Mouse (Mus musculus) midbrain, embryonic 12.5 days (tissue): Measurements from ENCODE around the gene 9130023H24Rik. TPM values are rescaled to one million over a fixed set of nuclear protein-coding genes. Genes with fewer than 3 reads are reported as not detected.

Source experiments
- ATAC-seq: fragments of 200-750 bp; cut with Nextera tagmentation; 2 replicates; pipeline ENCODE4 v1.8.0; 2017; ENCODE audit warnings: low read depth, moderate TSS enrichment, moderate library complexity; ENCODE audit not compliant: low FRiP score
- H3K27ac ChIP-seq: fragments of 300-500 bp; sonication (generic); replicated peaks from 2 replicates; pipeline ENCODE4 v1.5.1; 2016; ENCODE audit warnings: mild to moderate bottlenecking
- H3K27me3 ChIP-seq: fragments of 300-500 bp; sonication (generic); 2 replicates; pipeline ENCODE4 v1.6.1; 2016; ENCODE audit warnings: mild to moderate bottlenecking
- H3K36me3 ChIP-seq: fragments of 300-500 bp; sonication (generic); 2 replicates; pipeline ENCODE4 v1.6.1; 2016
- H3K4me1 ChIP-seq: fragments of 300-500 bp; sonication (generic); 2 replicates; pipeline ENCODE4 v1.6.1; 2016
- H3K4me2 ChIP-seq: fragments of 300-500 bp; sonication (generic); replicated peaks from 2 replicates; pipeline ENCODE4 v1.6.1; 2016; ENCODE audit warnings: mild to moderate bottlenecking, moderate library complexity
- H3K4me3 ChIP-seq: fragments of 300-500 bp; sonication (generic); 2 replicates; pipeline ENCODE4 v1.5.1; 2016; ENCODE audit warnings: mild to moderate bottlenecking
- H3K9ac ChIP-seq: fragments of 300-500 bp; sonication (generic); replicated peaks from 2 replicates; pipeline ENCODE4 v1.6.1; 2016; ENCODE audit warnings: mild to moderate bottlenecking, moderate library complexity
- H3K9me3 ChIP-seq: fragments of 300-500 bp; sonication (generic); 2 replicates; pipeline ENCODE4 v1.6.1; 2016; ENCODE audit warnings: mild to moderate bottlenecking
- WGBS: fragments of 180-500 bp; shearing (Covaris S2); methylation state at CpG from one replicate; pipeline ENCODE4 v1.1.7; 2016; 5-methylcytosine and 5-hydroxymethylcytosine counted together
- polyA plus RNA-seq: library from polyadenylated mRNA; unstranded; fragments of >200 nt; fragmentation: Nextera tagmentation; extraction: Ambion mirVana; gene quantifications from 2 replicates; pipeline ENCODE4 v1.2.1, GENCODE M21; 2016

The 9130023H24Rik gene
- polyA plus RNA-seq, 1 experiment from 2014 or later, result 13.2 TPM

- no peaks in the 10 kb centered on the region for H3K27me3 ChIP-seq
- H3K9ac ChIP-seq, result no peak overlapping the region
- no peak overlapping the region for H3K4me2 ChIP-seq
- no peak for ATAC-seq
- no peaks in the 10 kb centered on the region for H3K4me1 ChIP-seq
- H3K4me3 ChIP-seq, result no peak overlapping the region
- H3K36me3 ChIP-seq, result no peaks in the 10 kb centered on the region
- WGBS, result 94% methylated on average over 4 of the region's 4 CpGs
- no peaks in the 10 kb centered on the region for H3K9me3 ChIP-seq
- H3K27ac ChIP-seq, result no peak overlapping the region
Observed at GRCm38 (mm10) chr7:128219952-128220351, 17.9 kb downstream of the 9130023H24Rik start.

- ATAC-seq, result no peak
- 66% methylated on average over 3 of the region's 3 CpGs for WGBS
Observed at GRCm38 (mm10) chr7:128209826-128210225, 28.0 kb downstream of the 9130023H24Rik start.

GRCm38 (mm10) chr7:128208187-128208586, 29.6 kb downstream of the 9130023H24Rik start:
- 4% methylated on average over 4 of the region's 4 CpGs for WGBS
- no peak overlapping the region for H3K9ac ChIP-seq
- H3K36me3 ChIP-seq, result no peaks in the 10 kb centered on the region
- no peak overlapping the region for H3K27ac ChIP-seq
- ATAC-seq, result no peak
- no peaks in the 10 kb centered on the region for H3K27me3 ChIP-seq
- no peaks in the 10 kb centered on the region for H3K4me1 ChIP-seq
- H3K4me2 ChIP-seq, result no peak overlapping the region
- H3K9me3 ChIP-seq, result no peaks in the 10 kb centered on the region
- no peak overlapping the region for H3K4me3 ChIP-seq

More at GRCm38 (mm10) chr7:128209826-128210225, 28.0 kb downstream of the 9130023H24Rik start:
- Histone ChIP-seq H3K27ac (no peak overlapping the region), H3K9ac (no peak overlapping the region), H3K9me3 (no peaks in the 10 kb centered on the region), H3K4me3 (no peak overlapping the region), H3K27me3 (no peaks in the 10 kb centered on the region), H3K36me3 (no peaks in the 10 kb centered on the region), H3K4me2 (no peak overlapping the region), H3K4me1 (no peaks in the 10 kb centered on the region)

GRCm38 (mm10) chr7:128206152-128206551, 31.7 kb downstream of the 9130023H24Rik start, which contains the start of gene Cox6a2:
Gene Cox6a2 (minus strand): TSS chr7:128206387.
- Histone ChIP-seq H3K27me3 (no peaks in the 10 kb centered on the region), H3K36me3 (no peaks in the 10 kb centered on the region), H3K4me1 (no peaks in the 10 kb centered on the region), H3K27ac (no peak within 1 kb of the TSS), H3K9ac (no peak within 1 kb of the TSS), H3K4me3 (no peak within 1 kb of the TSS), H3K9me3 (no peaks in the 10 kb centered on the region), H3K4me2 (no peak within 1 kb of the TSS)
- no peak for ATAC-seq
- WGBS, result 87% methylated on average over 6 of the region's 6 CpGs

- no peak for ATAC-seq
- H3K4me1 ChIP-seq, result no peaks in the 10 kb centered on the region
- H3K4me2 ChIP-seq, result no peak overlapping the region
- H3K9me3 ChIP-seq, result no peaks in the 10 kb centered on the region
- no peaks in the 10 kb centered on the region for H3K36me3 ChIP-seq
- H3K9ac ChIP-seq, result no peak overlapping the region
- no peaks in the 10 kb centered on the region for H3K27me3 ChIP-seq
- no peak overlapping the region for H3K4me3 ChIP-seq
- WGBS, result 85% methylated on average over 18 of the region's 18 CpGs
- H3K27ac ChIP-seq, result no peak overlapping the region
Observed at GRCm38 (mm10) chr7:128205695-128206094, 32.1 kb downstream of the 9130023H24Rik start.

- no peaks in the 10 kb centered on the region for H3K9me3 ChIP-seq
- H3K27me3 ChIP-seq, result no peaks in the 10 kb centered on the region
- no peak for ATAC-seq
- no peak overlapping the region for H3K4me3 ChIP-seq
- H3K4me1 ChIP-seq, result no peaks in the 10 kb centered on the region
- WGBS, result 92% methylated on average over 8 of the region's 8 CpGs
- no peaks in the 10 kb centered on the region for H3K36me3 ChIP-seq
- no peak overlapping the region for H3K9ac ChIP-seq
- no peak overlapping the region for H3K27ac ChIP-seq
- no peak overlapping the region for H3K4me2 ChIP-seq
Observed at GRCm38 (mm10) chr7:128204179-128204578, 33.7 kb downstream of the 9130023H24Rik start.

- H3K4me3 ChIP-seq, result no peak overlapping the region
- no peaks in the 10 kb centered on the region for H3K36me3 ChIP-seq
- no peaks in the 10 kb centered on the region for H3K27me3 ChIP-seq
- no peaks in the 10 kb centered on the region for H3K9me3 ChIP-seq
- no peaks in the 10 kb centered on the region for H3K4me1 ChIP-seq
- no peak overlapping the region for H3K9ac ChIP-seq
- H3K27ac ChIP-seq, result no peak overlapping the region
- 78% methylated on average over 9 of the region's 9 CpGs for WGBS
- H3K4me2 ChIP-seq, result no peak overlapping the region
- no peak for ATAC-seq
Observed at GRCm38 (mm10) chr7:128203071-128203470, 34.8 kb downstream of the 9130023H24Rik start.

GRCm38 (mm10) chr7:128201607-128202006, 36.2 kb downstream of the 9130023H24Rik start:
- Histone ChIP-seq H3K9me3 (no peaks in the 10 kb centered on the region), H3K4me1 (no peaks in the 10 kb centered on the region), H3K27ac (no peak overlapping the region), H3K4me3 (no peak overlapping the region), H3K36me3 (no peaks in the 10 kb centered on the region), H3K4me2 (no peak overlapping the region), H3K27me3 (no peaks in the 10 kb centered on the region), H3K9ac (no peak overlapping the region)
- 86% methylated on average over 9 of the region's 9 CpGs for WGBS
- ATAC-seq, result no peak

Other genes with a start within 250 kb of the 9130023H24Rik start
- gene Pycard, start 244.2 kb downstream of the 9130023H24Rik start, polyA plus RNA-seq, result 8.0 and 9.1 TPM in 2 replicates
- not detected in 2 replicates for gene Trim72, start 234.1 kb downstream of the 9130023H24Rik start, polyA plus RNA-seq
- gene Itgam, start 175.4 kb downstream of the 9130023H24Rik start, polyA plus RNA-seq, result 0.42 and 1.0 TPM in 2 replicates
- gene Gm49368, start 175.3 kb downstream of the 9130023H24Rik start, polyA plus RNA-seq, result not detected in 2 replicates
- 0.05 TPM in 1 of 2 replicates, not detected in the other for gene Itgax, start 108.5 kb downstream of the 9130023H24Rik start, polyA plus RNA-seq
- gene Itgad, start 83.7 kb downstream of the 9130023H24Rik start, polyA plus RNA-seq, result not detected in 2 replicates
- gene Cox6a2, start 31.6 kb downstream of the 9130023H24Rik start, polyA plus RNA-seq, result not detected in 2 replicates
- gene Armc5, start 689 bp downstream of the 9130023H24Rik start, polyA plus RNA-seq, result 16.3 and 16.7 TPM in 2 replicates
- 39.6 and 50.5 TPM in 2 replicates for gene Tgfb1i1, start 8.8 kb upstream of the 9130023H24Rik start, polyA plus RNA-seq
- gene Slc5a2, start 27.6 kb upstream of the 9130023H24Rik start, polyA plus RNA-seq, result not detected in 2 replicates
- 22.8 and 23.1 TPM in 2 replicates for gene BC017158, start 60.1 kb upstream of the 9130023H24Rik start, polyA plus RNA-seq
- gene Rgs10, start 180.7 kb upstream of the 9130023H24Rik start, polyA plus RNA-seq, result 10.8 and 13.6 TPM in 2 replicates
- gene Tial1, start 223.7 kb upstream of the 9130023H24Rik start, polyA plus RNA-seq, result 39.4 and 41.3 TPM in 2 replicates